Mouse (Mus musculus) G1E (cell line): ENCODE measurements around the gene Scnn1a. TPM values are rescaled to one million over a fixed set of nuclear protein-coding genes. Genes with fewer than 3 reads are reported as not detected.

Source experiments
- ATAC-seq: 2 replicates; pipeline ENCODE4 v1.8.0; 2016; ENCODE audit warnings: mild to moderate bottlenecking; ENCODE audit not compliant: insufficient number of reproducible peaks, poor library complexity, low FRiP score, severe bottlenecking; ENCODE audit errors: extremely low read depth
- DNase-seq: peaks from one replicate; pipeline ENCODE4 v3.0.0; 2012; ENCODE audit warnings: low spot score
- H3K27me3 ChIP-seq: 2 replicates; pipeline ENCODE4 v1.6.1; 2012; ENCODE audit warnings: mild to moderate bottlenecking, low read length, inconsistent platforms; ENCODE audit not compliant: insufficient read depth
- H3K36me3 ChIP-seq: replicated peaks from 2 replicates; pipeline ENCODE3; 2012; ENCODE audit warnings: mild to moderate bottlenecking, inconsistent platforms
- H3K4me1 ChIP-seq: 2 replicates; pipeline ENCODE4 v1.6.1; 2012; ENCODE audit warnings: low read depth, low read length, inconsistent platforms, mixed read lengths; ENCODE audit not compliant: insufficient read depth
- H3K4me3 ChIP-seq: 2 replicates; pipeline ENCODE4 v1.5.1; 2012; ENCODE audit warnings: low read depth, mild to moderate bottlenecking, inconsistent platforms, low read length, moderate library complexity, mixed read lengths
- H3K9me3 ChIP-seq: replicated peaks from 2 replicates; pipeline ENCODE4 v1.6.1; 2012; ENCODE audit warnings: inconsistent platforms
- CTCF ChIP-seq: IDR thresholded peaks from 2 replicates; pipeline ENCODE4 v1.5.1; 2012; ENCODE audit warnings: low read depth, low read length, inconsistent platforms, mixed read lengths
- GATA1 ChIP-seq: IDR thresholded peaks from 2 replicates; pipeline ENCODE4 v1.6.1; 2012; ENCODE audit warnings: borderline replicate concordance, low read length, inconsistent platforms, mixed read lengths
- GATA2 ChIP-seq: IDR thresholded peaks from 2 replicates; pipeline ENCODE4 v1.6.1; 2012; ENCODE audit warnings: low read depth, low read length, inconsistent platforms, borderline replicate concordance
- POLR2AphosphoS5 ChIP-seq: IDR thresholded peaks from 2 replicates; pipeline ENCODE4 v1.6.1; 2012; ENCODE audit warnings: low read depth, low read length, inconsistent platforms; ENCODE audit not compliant: insufficient replicate concordance
- TAL1 ChIP-seq: conservative IDR thresholded peaks from 2 replicates; pipeline ENCODE4 v1.6.1; 2012; ENCODE audit warnings: low read depth, low read length, inconsistent platforms, mixed read lengths
- polyA plus RNA-seq: library from polyadenylated mRNA; stranded (reverse); fragments of >175 nt; gene quantifications from 2 replicates; pipeline ENCODE4 v1.2.3, GENCODE M21; 2012
- total RNA-seq, 2 experiments: library from RNA; stranded (forward) in 1 of 2; stranded (reverse) in 1 of 2; fragments of 200-1000 nt in 1 of 2; fragments of >200 nt in 1 of 2; fragmentation: Nextera tagmentation in 1 of 2; gene quantifications; 2 replicates each; pipeline ENCODE4 v1.2.3; 2014 to 2017

Gene Scnn1a
- total and polyA plus RNA-seq, 3 experiments: 0.16 TPM; not detected in 2

- TF ChIP-seq TAL1: no peak
- no peak for TF ChIP-seq GATA1
- TF ChIP-seq CTCF: no peak
- no peak for TF ChIP-seq POLR2AphosphoS5
- no peak for TF ChIP-seq GATA2
- H3K4me3 ChIP-seq: no peak overlapping the region
- H3K4me1 ChIP-seq: no peaks in the 10 kb centered on the region
- no peaks in the 10 kb centered on the region for H3K36me3 ChIP-seq
- ATAC-seq: no peak
- no peaks in the 10 kb centered on the region for H3K27me3 ChIP-seq
- H3K9me3 ChIP-seq: peaks cover 72% of the 10 kb centered on the region
- DNase-seq: no peak
These were observed 34.8 kb downstream of the Scnn1a start for GRCm38 (mm10) chr6:125355197-125355741.

- no peaks in the 10 kb centered on the region for H3K4me1 ChIP-seq
- H3K9me3 ChIP-seq: peaks cover 76% of the 10 kb centered on the region
- ATAC-seq: no peak
- no peak for DNase-seq
- no peaks in the 10 kb centered on the region for H3K36me3 ChIP-seq
- TF ChIP-seq CTCF: no peak
- H3K4me3 ChIP-seq: no peak overlapping the region
- no peaks in the 10 kb centered on the region for H3K27me3 ChIP-seq
These were observed 35.8 kb downstream of the Scnn1a start for GRCm38 (mm10) chr6:125356264-125356663.

- Histone ChIP-seq H3K36me3 (no peaks in the 10 kb centered on the region), H3K27me3 (no peaks in the 10 kb centered on the region; the same call in 1 of the 2 replicates), H3K4me3 (0 out of 2 replicates have a peak overlapping the region, but pooled peaks have one; percentile 18), H3K4me1 (no peaks in the 10 kb centered on the region), H3K9me3 (peaks cover 84% of the 10 kb centered on the region)
- ATAC-seq (no peak), DNase-seq (no peak)
- no peak for TF ChIP-seq CTCF
- no peak for TF ChIP-seq POLR2AphosphoS5
- TF ChIP-seq TAL1: no peak
- no peak for TF ChIP-seq GATA2
- no peak for TF ChIP-seq GATA1
These were observed 36.9 kb downstream of the Scnn1a start for GRCm38 (mm10) chr6:125357334-125357733.

- Histone ChIP-seq H3K4me1 (no peaks in the 10 kb centered on the region), H3K9me3 (peaks cover 90% of the 10 kb centered on the region), H3K27me3 (no peaks in the 10 kb centered on the region; the same call in 1 of the 2 replicates), H3K4me3 (no peak overlapping the region), H3K36me3 (no peaks in the 10 kb centered on the region)
- no peak for ATAC-seq
- DNase-seq: no peak
- TF ChIP-seq POLR2AphosphoS5: no peak
- TF ChIP-seq GATA1: no peak
- no peak for TF ChIP-seq GATA2
- TF ChIP-seq TAL1: no peak
- no peak for TF ChIP-seq CTCF
These were observed 39.5 kb downstream of the Scnn1a start for GRCm38 (mm10) chr6:125359999-125360398.

GRCm38 (mm10) chr6:125360846-125361245 is 40.4 kb downstream of the Scnn1a start:
- TF ChIP-seq TAL1 (no peak), GATA2 (no peak), GATA1 (no peak), POLR2AphosphoS5 (no peak), CTCF (no peak)
- H3K9me3 ChIP-seq: peaks cover 88% of the 10 kb centered on the region
- ATAC-seq (no peak), DNase-seq (no peak)
- H3K27me3 ChIP-seq: no peaks in the 10 kb centered on the region; the same call in 1 of the 2 replicates
- no peak overlapping the region for H3K4me3 ChIP-seq
- H3K36me3 ChIP-seq: no peaks in the 10 kb centered on the region
- no peaks in the 10 kb centered on the region for H3K4me1 ChIP-seq

GRCm38 (mm10) chr6:125361467-125362291 is 41.2 kb downstream of the Scnn1a start:
- DNase-seq (no peak), ATAC-seq (no peak)
- H3K4me1 ChIP-seq: no peaks in the 10 kb centered on the region
- H3K27me3 ChIP-seq: no peaks in the 10 kb centered on the region; the same call in 1 of the 2 replicates
- no peak for TF ChIP-seq GATA1
- TF ChIP-seq GATA2: no peak
- TF ChIP-seq POLR2AphosphoS5: no peak
- TF ChIP-seq TAL1: no peak
- no peak for TF ChIP-seq CTCF
- peaks cover 84% of the 10 kb centered on the region for H3K9me3 ChIP-seq
- peak overlapping the region; percentile 33; the same call in 1 of the 2 replicates for H3K4me3 ChIP-seq
- no peaks in the 10 kb centered on the region for H3K36me3 ChIP-seq
